Mouse (Mus musculus): ENCODE measurements around the gene Khdc4.
"Not testable (repeated sequence)": the region's sequence is repeated elsewhere in the genome, so short reads cannot be mapped to it uniquely, and the experiment has no call there.

Gene Khdc4

DNA sequence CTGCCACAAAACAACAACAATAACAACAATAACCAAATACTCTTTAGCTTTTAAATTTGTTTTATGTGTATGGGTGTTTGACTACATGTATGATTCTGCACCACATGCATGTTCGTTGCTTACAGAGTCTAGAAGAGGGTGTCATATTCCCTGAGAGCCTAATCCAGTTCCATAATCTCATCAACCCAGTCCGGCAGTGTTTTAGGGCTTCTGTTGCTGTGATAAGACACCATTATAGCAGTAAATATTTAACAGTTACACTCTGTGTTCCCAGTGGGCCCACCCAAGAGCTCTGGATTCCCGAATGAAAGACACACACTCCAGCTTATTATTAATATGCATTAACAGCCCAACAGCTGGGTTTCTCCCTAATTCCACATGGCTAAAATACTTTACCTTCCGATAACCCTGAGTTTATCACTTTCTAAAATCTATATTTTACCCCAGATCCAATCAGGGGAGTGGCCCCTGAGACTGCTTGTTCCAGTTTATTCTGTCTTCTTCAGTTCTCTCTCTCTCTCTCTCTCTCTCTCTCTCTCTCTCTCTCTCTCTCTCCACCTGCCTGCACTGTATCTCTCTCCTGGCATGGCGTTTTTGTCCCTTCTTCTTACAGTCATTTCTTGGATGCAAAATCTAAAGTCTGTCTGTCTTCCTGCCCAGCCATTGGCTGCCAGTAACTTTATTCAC lies 27.0 kb upstream of the Khdc4 start:
- no peak for DNase-seq (ENCODE audit: low spot score)

DNA sequence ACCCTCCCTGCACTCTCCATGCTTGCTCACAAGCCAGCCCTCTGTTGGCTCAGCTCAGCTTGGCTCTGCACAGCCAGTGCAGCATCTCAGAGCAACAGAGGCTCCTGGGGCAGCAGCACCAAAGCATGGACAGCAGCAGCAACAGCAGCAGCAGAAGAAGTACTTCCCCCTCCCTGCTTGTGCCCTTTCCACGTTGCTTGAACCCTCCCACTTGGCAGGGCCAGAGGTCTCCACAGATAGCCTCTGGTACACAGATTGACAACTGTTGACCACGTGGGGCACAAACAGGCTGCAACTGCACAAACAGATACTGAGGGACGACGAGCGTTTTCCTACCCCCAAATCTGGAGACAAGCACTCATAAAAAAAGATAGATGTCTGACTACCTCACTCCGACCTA lies 25.8 kb upstream of the Khdc4 start:
- DNase-seq (ENCODE audit: low spot score) = no peak

DNA sequence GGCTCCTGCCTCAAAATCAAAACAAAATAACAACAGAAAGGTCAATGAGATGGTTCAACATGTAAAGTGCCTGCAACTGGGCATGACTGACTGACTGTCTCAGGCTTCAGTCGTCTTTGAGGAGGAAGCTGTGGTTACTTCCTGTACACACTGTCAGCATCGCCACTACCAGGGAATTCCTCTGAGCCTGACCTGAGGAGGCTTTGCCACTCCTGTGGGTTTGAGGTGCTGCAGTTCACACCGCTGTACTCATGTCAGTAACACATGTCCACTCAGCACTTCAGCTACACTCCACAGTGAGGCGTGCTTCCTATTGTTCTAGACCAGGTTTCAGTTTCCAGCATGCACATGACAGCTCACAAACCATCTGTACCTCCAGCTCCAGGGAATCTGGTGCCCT lies 21.5 kb upstream of the Khdc4 start:
- DNase-seq (ENCODE audit: low spot score) = no peak

DNA sequence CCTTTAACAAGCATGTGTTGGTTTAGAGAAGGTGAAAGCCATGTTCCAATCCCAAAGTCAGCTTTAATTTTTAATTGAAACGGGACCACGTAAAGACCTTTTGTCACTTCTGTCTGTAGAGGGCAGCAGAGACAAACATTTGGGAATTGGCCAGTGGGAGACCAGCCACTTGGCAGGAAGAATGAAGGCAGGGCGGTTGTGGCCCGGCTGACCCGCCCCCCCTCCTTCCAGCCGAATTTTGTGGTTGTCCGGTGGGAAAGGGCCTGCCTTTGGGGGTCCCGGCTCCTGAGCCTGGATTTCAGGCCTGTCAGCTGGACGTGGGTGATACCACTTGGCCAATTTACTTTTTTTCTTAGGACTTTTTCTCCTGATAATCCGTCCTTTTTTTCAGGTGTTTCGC lies 8.2 kb upstream of the Khdc4 start:
- DNase-seq (ENCODE audit: low spot score) = peak; percentile 95

DNA sequence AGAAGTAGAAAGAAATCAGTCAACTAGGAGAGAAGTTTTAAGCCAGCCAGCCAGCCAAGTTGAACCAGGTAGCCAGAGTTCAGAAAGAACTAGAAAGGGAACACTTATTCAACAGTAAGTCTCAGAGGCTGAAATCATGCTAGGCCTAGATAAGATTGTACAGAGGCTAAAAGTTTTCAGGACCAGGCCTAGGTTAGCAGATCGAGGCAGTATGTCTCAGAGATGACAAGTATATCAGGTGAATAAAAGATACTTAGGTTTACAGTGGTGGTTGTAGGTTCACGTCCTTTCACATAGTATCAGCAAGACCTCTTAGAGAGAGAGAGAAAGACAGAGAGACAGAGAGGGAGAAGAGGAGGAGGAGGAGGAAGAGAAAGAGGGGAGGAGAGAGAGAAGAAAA lies 1.8 kb upstream of the Khdc4 start:
- no peak for DNase-seq (ENCODE audit: low spot score)

DNA sequence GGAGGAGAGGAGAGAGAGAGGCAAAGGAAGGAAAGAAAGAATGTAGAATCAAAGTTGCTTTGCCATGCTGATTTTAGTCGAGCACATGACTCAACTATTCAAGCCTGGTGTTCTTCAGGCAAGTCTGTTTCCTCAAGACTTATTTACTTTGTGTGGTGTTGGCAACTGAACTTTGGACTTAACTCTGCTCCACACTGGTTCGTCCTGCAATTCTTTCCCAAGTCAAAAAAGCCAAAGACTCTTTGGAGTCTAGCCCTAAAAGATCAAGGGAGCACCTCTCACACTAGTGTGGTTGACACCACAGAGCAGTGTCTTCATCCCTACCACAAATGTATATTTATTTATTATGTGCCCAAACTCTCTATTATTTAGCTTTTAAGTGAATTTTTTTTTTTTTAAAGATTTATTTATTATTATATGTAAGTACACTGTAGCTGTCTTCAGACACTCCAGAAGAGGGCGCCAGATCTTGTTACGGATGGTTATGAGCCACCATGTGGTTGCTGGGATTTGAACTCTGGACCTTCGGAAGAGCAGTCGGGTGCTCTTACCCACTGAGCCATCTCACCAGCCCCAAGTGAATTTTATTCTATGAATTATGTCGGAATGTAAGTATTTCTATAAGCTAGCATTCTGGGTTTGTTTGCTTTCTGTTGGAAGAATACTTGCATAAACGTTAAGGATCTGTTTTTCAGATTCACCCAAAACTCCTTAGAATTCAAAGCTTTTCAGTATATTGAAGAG lies 1.2 kb upstream of the Khdc4 start:
- DNase-seq (ENCODE audit: low spot score) = no peak

DNA sequence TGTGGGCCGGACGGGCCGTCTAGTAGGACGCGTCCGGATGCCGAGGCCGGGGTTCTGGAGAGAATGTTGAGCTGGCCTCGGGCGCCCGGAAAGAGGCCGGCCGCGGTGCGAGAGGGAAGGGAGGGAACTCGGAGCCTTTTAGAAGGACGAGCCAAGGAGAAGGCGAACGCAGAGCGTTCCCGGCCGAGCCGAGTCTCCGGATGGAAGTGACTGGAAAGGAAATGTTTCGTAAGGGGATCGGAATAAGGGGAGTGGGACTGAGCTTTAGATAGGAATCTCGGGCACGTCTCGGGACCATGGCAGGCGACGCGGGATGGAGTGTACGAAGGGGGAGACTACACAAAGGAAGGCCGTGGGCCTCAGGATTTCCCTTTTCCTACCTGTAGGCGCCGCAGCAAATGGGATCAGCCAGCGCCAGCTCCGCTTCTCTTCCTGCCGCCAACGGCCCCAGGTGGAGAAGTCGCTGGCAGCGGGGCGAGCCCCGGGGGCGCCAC lies 402 bp downstream of the Khdc4 start:
- DNase-seq (ENCODE audit: low spot score) = peak; percentile 72

DNA sequence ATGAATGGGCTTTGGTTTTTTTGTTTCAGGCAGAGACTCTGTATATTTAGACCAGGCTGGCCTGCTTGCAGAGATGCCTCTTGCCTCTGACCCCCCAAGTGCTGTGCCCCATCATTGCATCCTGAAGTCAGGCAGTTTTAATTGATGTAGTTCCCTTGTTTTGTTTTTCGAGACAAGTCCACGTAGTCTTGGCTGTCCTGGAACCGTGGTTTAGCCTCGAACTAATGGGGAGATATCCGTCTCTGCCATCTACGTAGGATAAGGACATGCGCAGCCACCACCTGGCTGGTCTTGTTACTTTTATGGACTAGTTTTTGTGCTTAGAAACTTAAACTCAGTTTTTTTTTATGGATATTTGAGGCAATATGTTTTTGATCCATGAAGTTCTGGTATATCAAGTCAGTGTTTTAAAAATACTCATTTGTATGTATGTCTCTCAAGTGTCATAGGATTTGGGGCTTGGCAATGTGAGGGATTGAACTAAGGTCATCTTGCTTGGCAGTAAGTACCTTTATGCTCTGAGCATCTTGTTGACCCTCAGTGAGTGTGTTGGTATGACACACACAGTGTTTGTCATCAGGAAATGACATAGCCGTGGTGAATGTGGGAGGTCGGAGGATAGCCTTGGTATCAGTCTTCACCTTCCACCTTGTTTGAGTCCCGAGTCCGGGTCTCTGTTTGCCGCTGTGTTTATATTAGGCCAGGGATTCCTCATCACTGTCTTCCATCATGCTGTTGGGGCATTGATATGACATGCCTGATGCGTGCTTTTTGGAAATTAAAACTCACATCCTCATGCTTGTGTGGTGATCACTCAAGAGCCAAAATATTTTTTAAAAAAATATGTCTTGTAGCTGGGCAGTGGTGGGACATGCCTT lies 1.4 kb downstream of the Khdc4 start:
- DNase-seq (ENCODE audit: low spot score) = no peak

DNA sequence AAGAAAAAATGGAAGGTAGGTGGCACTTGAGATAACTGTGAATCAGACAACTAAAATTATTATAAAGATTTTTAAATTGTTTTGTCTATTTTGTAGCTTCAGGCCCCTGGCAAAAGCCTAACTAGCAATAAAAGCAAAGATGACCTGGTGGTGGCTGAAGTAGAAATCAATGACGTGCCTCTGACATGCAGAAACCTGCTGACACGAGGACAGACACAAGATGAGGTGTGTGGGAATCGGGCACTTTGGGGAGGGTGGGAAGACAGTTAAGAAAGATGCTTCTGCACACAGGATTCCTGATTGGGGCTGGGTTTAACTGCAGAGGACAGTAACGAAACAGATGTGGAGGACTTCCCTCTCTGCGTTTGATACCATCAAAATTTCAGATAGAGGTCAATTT lies 3.5 kb downstream of the Khdc4 start:
- DNase-seq (ENCODE audit: low spot score) = no peak

DNA sequence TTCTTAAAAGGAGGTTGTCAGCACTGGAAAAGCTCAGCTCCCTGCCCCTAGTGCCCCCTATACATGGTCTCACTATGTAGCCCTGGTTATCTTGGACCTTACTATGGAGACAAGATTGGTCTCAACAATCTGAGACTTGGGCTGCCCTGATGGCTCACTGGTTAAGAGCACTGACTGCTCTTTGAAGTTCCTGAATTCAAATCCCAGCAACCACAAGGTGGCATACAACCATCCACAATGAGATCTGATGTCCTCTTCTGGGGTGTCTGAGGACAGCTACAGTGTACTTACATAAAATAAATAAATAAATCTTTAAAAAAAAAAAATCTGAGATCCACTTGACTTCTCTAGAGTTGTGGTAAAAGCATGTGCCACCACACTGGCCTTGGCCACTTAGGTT lies 9.9 kb downstream of the Khdc4 start:
- DNase-seq (ENCODE audit: low spot score) = no peak

DNA sequence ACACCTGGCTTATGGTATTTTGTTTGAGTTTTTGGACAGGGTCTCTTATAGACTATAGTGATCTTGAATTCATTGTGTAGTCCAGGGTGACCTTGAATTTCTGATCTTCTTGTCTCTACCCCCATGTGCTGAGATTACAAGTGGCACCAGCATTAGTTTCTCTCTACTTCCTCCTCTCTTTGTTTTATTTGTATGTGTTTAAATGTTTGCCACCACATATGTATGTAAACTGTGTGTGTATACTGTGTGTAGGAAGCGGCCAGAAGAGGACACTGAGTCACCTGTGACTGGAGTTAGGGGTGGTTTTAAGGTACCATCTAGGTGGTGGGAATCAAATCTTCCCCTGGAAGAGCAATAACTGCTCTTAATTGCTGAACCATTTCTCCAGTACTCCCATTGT lies 12.4 kb downstream of the Khdc4 start:
- no peak for DNase-seq (ENCODE audit: low spot score)

DNA sequence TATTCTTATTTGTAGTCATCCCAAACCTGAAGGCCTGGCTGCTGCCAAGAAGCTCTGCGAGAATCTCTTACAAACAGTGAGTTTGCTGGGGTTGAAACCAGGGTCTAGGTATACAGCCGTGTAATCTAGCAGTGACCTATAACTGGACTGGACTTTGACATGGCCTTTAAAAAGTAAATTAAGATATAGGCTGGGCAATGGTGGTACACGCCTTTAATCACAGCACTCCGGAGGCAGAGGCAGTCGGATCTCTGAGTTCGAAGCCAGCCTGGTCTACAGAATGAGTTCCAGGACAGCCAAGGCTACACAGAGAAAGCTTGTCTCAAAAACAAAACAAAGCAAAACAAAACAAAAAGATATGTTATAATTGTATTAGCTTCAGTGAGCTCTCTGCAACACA lies 13.2 kb downstream of the Khdc4 start:
- no peak for DNase-seq (ENCODE audit: low spot score)

DNA sequence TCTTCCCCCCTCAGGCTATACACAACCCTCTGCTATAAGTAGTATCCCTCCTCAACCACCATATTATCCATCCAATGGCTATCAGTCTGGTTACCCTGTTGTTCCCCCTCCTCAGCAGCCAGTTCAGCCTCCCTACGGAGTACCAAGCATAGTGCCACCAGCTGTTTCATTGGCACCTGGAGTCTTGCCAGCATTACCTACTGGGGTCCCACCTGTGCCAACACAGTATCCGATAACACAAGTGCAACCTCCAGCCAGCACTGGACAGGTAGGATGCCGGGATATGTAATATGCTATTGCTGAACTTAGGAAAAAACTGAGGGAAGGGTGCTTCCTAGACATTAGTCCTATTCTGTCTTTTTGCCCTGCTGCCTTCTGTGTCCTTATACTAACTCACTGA lies 14.6 kb downstream of the Khdc4 start:
- DNase-seq (ENCODE audit: low spot score) = no peak

DNA sequence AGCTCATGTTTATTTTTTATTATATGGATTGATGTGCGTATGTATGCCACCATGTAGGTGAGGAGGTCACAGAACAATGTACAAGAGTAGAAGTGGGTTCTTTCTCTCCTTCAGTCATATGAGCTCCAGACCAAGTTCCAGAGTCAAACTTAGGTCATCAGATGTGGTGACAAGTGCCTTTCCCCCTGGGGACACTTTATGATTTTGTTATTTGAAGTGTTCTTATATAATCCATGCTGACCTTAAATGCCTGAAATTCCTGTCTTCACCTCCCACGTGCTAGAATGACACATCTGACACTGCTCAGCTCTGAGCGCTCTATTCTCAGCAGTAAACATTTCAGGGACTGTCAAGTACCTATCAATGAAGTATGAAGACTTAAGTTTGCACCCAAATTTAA lies 15.6 kb downstream of the Khdc4 start:
- DNase-seq (ENCODE audit: low spot score) = no peak

DNA sequence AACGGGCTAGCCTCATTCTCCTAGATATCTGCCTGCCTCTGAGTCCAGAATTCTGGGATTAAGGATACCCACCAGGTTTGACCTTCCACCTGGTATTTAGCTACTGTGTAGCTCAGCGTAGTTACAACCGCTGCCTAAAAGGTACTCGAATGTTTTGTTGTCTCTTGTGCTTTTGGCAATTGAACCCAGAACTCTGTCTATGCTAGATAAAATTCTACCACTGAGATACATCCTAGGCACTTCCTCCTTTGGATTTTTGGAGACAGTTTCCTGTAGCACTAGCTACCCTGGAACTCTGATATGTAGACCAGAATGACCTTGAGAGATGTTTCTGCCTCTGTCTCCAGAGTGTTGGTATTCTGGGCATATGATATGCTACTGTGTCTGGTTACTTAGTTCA lies 28.1 kb downstream of the Khdc4 start:
- DNase-seq (ENCODE audit: low spot score) = no peak

DNA sequence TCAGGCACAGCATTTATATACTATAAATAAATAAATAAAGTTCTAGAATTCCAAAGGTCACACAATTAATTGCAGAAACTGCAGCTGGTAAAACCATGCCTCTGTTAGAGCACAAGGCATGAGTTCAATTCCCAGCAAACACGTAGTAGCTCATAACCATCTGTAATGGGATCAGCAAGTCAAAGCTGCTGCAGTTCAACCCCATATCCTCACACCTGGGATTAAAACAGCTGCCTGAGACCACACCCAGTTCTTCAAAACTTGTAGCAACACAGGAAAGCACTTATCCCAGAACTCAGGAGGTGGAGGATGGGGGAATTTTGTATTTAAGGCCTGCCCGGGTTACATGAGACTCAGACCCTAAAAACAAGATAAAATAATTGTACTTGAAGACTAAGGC lies 29.1 kb downstream of the Khdc4 start:
- no peak for DNase-seq (ENCODE audit: low spot score)

DNA sequence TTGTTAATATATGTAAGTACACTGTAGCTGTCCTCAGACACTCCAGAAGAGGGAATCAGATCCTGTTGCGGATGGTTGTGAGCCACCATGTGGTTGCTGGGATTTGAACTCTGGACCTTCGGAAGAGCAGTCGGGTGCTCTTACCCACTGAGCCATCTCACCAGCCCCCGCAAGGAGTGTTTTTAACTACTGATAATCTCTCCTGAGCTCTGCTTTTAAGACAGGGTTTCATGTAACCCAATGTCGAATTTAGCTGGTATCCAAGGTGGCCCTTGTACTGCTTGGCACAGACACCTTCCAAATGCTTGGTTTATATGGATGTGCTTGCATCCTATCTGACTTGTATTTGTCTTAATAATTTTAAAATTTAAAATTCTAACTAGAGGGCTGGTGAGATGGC lies 30.1 kb downstream of the Khdc4 start:
- not testable (repeated sequence) for DNase-seq (ENCODE audit: low spot score)

DNA sequence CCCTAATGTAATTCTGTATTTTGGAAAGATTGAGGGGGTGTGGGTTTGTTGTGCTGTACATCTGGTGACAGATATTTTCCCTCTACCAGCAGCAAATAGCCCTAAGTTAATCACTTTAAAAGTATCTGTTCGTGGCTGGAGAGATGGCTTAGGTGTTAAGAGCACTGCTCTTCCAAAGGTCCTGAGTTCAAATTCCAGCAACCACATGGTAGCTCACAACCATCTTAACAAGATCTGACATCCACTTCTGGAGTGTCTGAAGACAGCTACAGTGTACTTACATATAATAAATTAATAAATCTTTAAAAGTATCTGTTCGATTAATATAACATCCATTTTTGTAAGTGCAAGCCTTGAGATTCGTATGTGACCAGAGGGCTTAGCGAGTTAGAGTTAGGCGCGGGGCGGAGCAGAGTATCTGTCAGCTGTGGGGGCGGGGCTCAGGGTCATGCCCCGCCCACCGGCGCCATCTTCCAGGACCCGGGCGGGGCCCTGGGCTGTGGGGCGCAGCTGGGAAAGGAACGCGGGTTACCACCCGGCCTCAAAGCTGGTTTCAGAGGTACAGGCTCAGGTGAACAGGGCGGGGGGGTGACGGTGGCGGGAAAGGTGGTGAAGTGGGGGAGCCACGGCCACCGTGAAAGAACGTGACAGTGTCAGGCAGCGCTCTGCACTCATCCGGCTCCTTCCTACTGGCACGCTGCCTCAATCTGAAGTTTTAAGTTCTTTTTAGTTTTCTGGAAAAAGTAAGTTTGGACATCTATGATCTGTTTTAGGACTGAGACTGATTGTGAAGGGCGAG lies 31.0 kb downstream of the Khdc4 start, which contains the start of gene Rit1:
Rit1 (plus strand) TSS at position 440 of the 799 bp plus-strand sequence.
- peak; percentile 90 for DNase-seq (ENCODE audit: low spot score)

DNA sequence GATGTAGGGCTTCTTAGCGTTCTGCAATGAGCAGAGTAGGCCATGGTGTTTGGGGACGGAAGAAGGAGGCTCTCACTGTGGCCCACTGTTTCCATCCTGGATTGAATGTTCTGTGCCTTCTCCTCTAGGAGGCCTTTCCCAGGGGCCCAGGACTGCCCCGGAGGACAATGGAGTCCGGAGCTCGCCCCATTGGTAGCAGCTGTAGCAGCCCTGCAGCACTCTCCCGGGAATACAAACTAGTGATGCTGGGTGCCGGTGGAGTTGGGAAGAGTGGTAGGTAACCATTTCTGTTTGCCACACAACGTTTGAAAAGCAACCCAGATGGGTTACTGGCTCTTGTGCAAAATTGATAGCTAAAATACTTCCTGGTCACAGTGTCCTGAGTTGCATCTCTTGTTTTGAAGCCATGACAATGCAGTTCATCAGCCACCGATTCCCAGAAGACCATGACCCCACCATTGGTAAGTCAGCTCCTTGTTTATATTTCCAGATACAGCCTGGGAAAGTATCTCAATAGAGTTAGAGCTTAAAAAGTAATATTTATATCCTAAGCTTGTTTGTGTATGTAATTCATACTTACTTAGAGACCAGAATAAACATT lies 31.7 kb downstream of the Khdc4 start:
- peak; percentile 58 for DNase-seq (ENCODE audit: low spot score)

DNA sequence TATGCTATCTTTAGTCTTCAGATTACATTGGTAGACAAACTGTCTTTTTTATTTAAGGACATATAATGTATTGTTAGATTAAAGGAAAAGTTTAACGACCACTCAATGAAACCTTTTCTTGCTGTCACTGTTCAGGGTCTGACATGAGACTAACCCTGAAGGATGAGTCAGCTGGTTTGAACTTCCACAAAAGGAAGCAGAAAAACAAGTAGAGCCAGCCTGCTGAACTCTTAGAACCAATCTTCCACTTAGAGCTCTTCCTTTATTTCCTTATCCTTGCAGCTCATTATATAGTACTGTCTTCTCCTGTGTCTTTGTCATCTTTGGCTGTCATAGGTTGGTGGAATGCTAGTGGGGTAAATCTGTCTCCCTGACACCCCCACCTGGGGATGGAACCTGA lies 32.2 kb downstream of the Khdc4 start:
- no peak for DNase-seq (ENCODE audit: low spot score)

DNA sequence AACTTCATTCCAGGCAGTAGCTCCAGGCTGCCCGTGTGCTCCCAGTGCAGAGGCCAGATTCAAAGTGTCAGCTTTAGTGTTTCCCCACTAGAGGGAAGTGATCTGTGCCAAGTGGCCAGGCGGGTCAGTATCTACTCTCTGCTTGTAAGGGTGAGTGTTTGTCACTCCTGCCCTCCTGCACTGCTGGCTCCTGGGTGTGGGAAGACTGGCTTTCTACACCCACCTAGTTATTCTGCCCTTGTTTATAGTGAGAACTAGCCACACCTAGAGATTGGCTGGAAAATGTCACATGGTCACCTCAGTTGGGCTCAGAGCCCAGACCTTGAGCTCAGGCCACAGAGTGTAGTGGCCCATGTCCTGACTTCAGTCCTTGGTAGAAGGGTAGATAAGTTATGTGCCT lies 33.5 kb downstream of the Khdc4 start:
- DNase-seq (ENCODE audit: low spot score) = no peak

Data from retina, embryonic 14.5 days (tissue).